Mouse (Mus musculus) left cerebral cortex, adult 8-10 months (tissue): Measurements from ENCODE around the gene Enoph1. TPM values are rescaled to one million over a fixed set of nuclear protein-coding genes. Genes with fewer than 3 reads are reported as not detected.
A peak's percentile ranks its signal among the peaks of the same experiment; 100 is the strongest.

ENCODE experiments used
- DNase-seq, 2 experiments: peaks; one replicate each; pipeline ENCODE4 v3.0.0; 2022; ENCODE audit warnings: low spot score in 2 of 2
- total RNA-seq, 4 experiments: library from RNA; stranded (reverse); gene quantifications; 2 replicates each; pipeline ENCODE4 v1.2.4; 2022

Gene Enoph1
- 10 to 100 TPM; 47.3 to 54.4 (median 52.2) TPM for total RNA-seq

DNA sequence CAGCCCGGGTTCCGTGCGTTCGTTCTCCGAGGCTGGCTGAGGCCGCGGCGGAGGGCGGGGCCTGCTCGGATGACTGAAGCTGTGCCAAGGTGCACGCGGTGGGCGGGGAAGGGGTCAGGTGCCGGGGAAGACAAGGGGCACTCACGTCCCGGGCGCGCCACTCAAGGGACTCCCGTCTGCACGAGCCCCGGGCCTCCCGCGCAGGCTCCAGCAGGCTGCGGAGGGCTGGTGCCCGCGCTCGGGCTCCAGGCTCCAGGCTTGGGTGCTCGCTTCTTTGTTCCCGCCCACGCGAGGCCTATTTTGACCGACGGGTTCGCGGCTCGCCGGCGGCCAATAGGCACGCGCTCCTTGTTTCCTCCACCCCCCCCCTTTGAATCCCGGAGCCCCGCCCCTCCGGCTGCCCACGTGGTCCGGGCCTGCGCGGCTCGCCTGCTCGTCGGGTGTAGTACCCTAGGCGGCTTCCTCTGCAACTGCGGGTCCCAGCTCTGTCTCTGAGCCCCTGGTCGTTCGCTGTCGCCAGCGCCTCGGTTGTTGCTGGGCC lies at the start of gene Enoph1, which contains the start of gene Hnrnpdl:
TSS of gene Enoph1 (plus strand) at position 384 of the 541 bp plus-strand sequence.
TSS of gene Hnrnpdl (minus strand) at position 63 of the 541 bp plus-strand sequence.
- DNase-seq, result peak; percentile 89 to 95

DNA sequence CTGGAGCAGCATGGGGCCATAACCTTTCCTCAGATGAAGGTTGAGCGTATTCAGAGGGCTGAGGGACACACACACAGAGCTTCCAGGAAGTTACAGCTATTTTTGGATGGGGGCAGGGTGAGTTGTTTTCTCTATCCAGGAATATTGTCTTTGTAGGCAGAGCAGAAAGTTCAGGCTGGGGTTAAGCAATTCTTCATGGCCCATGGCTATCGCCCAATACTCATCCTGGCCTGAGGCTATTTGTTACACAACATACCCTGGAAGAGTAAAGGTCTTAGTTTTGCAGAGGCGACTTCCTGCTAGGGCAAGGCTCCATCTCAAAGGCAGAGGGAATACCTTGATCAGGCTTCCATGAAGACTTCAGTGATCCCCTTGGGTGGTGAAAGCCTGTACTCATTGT lies 45.6 kb upstream of the Enoph1 start:
- no peak for DNase-seq

DNA sequence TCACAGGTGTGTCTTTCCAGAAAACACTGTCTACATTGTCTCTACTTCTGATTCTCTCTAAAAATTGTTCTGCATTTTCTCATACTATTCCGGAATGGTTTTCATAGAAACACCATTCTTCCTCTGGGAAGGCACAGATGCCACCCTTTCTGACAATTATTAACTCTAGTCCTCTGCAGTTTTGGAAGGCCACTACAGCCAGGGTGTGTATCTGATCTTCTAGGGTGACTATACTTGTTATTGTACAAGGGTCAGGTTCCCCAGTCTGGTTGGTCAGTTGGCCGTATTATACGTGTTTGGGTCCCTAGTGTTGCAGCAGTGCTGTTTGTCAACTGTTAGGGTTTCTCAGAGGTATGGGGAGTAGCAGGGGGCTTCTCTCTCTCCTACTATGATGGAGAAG lies 45.1 kb upstream of the Enoph1 start:
- DNase-seq, result no peak

DNA sequence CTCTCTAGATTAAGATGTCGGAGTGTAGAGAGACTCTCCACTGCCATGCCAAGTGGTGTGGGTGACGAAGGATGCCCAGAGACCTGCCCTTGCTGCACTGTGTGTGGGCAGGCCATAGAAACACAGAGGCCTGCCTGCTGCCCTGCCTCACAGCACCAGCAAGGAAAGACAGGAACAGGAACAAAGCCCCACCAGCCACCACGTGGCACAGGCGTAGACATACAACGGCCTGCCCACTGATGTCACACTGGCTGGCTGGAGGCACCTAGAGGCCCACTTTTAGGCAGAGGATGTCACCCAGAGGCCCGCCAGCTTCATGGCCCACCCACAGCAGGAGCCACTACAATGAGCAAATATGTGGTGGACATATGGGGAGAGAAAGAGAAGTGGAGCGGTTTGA lies 39.7 kb upstream of the Enoph1 start:
- DNase-seq, result no peak

DNA sequence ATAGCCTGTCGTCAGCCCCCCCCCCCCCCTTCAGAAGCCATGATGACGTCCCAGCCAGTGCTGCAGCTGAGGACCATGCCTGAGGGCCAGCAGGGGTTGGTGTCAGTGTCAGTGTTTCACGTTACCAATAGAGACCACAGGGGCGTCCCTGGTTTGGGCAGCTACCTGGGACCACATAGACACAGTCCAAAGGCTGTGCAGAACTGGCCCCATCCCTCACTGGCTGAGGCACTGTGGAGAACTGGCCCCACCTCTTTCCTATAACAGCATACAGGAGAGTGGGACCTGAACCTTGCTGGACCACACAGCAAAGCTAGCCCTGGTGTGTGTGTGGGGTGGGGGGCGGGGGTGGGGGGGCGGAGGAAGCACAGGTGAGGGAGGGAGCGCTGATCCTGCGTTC lies 39.3 kb upstream of the Enoph1 start:
- DNase-seq, result no peak

DNA sequence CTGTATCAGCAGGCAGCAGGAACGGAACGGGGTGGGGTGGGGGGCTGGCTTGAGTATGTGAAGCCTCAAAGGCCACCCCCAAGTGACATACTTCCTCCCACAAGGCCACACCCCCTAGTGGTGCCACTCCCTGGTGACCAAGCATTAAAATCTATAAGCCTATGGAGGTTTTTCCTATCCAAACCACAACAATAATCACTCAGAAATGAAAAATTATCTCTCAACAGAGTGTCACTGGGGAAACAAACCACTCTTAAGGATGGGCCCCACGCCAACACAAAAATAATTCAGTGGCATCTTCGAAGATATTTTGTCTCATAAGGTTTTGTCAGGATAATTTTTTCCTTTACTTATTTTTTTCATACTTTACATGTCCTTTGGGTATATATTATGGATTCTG lies 35.9 kb upstream of the Enoph1 start:
- DNase-seq, result no peak

DNA sequence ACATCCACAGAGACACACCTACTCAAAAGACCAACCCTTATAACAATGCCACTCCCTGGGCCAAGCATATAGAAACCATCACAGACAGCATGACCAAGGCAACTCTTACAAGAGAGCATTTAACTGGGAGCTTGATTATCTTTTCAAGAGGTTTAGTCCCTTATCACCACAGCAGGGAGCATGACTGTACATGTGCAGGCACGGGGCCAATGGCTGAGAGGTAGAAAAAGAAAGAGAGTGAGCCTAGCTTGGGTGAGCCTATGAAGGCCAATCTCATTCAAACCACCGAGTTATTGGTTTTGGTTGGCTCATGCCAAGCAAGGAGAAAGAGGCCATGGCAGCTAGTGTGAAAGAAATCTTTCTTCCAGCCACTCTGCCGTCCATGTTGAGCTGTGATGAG lies 34.4 kb upstream of the Enoph1 start:
- no peak for DNase-seq

DNA sequence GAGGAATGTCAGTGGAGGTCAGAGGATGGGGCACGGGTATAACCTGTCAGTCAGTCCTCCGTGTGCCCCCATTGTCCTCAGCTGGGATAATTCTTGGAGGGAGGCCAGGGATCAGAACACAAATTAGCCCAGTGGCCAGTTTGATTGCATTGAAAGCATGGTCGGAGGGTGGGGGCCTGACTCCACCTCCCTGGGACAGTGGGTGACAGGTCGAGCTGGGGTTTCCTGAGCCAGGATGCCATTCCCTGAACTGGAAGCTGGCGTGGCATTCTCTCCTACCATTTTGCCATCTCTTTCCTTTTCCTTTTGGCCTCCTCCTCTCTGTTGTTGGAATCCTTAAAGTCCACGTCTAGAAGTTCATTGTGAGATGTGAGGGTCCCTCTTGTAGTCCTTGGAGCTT lies 33.9 kb upstream of the Enoph1 start:
- no peak for DNase-seq

DNA sequence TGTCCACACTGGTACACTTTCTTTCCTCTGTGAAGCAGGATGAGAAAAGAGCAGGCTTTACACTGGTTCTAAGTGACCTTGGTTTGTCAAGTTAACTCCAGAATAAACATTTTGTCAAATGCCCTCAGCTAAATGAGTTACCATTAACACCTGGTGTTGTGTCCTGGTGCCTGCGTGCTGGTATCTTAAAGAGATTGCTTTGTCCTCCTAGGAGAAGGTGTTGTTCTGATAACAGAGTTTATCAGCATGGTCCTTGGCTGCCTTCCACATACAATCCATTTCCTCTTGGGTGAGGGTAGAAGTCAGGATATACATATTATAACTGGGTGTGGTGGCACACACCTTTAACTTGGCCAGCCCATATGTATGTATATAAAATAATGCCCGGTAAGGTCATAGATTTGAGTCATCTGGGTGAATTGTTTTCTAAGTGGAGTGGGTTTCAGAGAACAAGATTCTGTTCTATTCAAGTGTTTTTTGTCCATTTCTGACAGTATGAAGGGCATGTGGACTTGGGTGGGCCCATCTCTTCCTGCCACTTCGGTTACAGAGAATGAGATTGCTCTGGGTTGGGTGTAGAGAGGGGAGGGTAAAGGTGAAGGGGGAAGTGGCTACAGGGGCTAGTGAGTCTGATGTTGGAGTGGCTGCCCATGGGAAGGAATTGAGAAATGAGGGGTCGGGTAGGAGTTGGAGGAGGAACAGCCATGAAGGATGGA lies 33.3 kb upstream of the Enoph1 start:
- no peak for DNase-seq

DNA sequence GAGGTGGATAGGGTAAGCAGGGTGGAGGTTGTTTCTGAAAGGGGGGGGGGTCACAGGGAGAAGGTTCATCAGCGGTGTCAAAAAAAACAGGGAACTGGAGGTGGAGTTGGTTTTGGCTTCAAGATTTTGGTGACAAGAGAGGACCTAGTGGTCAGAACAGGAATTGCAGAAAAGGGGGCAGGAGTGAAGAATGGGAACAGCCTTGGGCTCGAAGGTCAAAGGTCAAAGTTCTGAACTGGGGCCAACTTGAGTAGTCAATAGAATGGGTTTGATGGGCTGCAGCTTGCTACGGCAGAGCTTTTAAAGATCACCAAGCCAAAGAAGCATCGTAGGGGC lies 32.8 kb upstream of the Enoph1 start:
- no peak for DNase-seq

DNA sequence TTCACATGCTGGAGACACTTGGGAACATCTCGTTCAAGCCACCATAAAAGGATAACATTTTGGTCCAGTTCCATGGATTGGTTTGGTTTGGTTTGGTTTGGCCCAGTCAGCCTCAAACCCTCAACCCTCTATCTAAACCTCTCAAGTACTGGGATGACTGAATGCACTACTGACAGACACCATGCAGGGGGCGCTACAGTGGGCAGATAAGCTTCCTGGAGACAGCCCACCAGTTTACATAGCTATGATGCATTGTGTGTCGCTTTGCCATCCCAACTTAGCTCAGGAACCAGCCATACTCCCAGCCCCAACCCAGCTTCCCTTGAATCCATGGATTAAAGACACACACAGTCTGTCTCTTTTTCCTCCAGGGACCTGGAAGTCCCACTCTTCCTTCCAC lies 31.3 kb upstream of the Enoph1 start:
- DNase-seq, result no peak

DNA sequence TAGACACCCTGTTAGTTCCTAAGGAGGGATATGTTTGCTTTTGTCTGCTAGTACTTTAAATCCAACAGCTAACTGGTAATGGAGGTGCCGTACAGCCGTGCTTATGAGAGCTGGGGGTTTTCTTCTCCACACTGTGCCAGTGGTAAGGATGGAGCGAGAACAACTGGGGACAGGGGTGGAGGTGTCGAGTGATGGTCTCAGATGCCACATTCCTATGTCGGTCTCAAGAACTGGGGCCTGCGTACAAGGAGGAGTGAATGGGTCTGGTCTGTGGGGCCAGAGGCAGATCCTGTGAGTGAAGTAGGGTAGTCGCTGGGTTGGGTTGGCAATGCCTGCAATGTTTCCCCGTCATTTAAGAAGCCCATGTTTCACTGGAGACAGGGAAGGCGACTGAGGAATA lies 27.2 kb upstream of the Enoph1 start:
- DNase-seq, result no peak

DNA sequence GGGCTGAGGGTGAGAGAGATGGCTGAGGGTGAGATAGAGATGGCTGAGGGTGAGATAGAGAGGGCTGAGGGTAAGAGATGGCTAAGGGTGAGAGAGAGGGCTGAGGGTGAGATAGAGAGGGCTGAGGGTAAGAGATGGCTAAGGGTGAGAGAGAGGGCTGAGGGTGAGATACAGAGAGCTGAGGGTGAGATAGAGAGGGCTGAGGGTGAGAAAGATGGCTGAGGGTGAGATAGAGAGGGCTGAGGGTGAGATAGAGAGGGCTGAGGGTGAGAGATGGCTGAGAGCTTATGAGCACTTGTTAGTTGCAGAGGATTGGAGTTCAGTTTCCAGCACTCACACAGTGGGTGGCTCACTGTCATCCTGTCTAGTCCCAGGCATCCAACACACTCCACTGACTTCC lies 19.7 kb upstream of the Enoph1 start:
- DNase-seq, result no peak

DNA sequence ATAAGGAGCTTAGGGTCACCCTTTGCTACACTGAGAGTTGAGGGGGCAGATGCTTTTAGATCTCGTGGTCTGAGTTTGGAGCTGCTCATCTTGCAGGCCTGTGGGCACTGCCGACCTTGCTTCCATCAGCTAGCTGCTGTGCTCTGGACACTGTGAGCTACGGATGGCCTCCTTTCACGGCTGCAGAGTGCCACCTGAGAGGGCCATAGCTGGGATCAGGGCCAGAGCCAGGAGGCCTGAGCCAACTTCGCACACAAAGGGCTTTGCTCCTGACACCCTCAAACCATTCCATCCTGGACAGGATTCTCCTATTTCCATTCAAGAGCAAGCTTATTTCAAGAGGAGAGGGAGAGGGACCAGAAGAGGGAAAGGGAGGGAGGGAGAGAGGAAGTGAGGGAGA lies 15.4 kb upstream of the Enoph1 start:
- DNase-seq, result no peak

DNA sequence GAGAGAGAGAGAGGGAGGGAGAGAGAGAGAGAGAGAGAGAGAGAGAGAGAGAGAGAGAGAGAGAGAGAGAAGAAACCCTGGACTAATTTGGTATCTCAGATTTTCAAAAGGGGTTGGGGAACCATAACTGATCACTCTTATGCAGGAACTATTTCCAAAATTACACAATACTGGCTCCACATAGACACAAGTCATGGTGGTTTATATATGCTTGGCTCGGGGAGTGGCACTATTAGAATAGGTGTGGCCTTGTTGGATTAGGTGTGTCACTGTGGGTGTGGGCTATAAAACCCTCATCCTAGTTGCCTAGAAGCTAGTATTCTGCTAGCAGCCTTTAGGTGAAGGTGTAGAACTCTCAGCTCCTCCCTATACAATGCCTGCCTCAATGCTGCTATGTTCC lies 14.9 kb upstream of the Enoph1 start:
- DNase-seq, result no peak

DNA sequence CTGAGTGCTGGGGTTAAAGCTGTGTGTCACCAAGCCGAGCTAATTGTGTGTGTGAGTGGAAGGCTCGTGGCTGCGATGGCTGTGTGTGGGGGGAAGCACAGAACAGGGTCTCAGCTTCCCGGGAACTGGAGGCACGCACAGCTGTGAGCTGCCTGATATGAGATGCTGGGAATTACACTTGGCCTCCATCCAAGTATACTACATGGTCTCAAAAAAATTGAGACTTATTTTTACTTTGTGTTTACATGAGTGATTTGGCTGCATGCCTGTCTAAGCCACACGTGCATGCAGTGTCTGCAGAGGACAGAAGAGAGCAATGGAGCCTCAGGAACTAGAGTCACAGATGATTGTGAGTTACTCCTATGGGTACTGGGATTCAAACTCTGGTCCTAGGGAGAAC lies 9.7 kb upstream of the Enoph1 start:
- no peak for DNase-seq

DNA sequence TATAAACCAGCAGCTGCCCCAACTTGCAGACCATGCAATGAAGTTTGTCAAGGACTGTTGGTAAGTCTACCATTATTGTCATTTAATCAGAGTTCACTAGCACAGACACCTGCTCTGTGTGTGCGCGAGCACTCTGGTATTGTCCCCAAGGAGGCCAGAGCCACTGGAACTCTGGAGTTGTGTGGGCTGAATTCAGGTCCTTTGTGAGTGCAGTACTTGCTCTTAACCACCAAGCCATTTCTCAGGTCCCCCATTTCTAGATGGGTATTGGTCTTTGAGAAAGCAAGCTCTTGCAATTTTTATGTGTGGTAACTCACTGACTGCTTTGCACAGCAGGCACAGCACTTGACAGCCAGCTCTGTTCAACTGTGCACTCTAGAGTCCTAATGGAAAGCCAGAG lies 7.7 kb upstream of the Enoph1 start:
- no peak for DNase-seq

DNA sequence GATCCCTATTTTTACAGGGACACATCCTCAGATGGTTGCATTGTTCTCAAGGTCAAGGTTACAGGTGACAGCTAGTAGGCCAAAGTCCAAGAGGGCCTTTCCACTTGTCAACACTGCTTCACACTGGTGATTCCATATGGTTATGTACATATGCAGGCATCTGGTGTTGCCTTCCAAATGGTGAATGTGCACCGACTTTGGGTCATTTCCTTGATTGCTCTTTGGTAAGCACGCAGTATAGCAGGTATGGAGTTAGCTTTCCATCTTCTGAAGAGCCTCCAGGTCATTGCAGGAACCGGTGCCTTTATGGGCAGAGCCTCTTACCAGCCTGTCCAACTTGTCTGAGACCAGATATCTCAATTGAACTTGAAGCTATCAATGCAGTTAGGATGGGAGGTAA lies 7.1 kb upstream of the Enoph1 start:
- no peak for DNase-seq

DNA sequence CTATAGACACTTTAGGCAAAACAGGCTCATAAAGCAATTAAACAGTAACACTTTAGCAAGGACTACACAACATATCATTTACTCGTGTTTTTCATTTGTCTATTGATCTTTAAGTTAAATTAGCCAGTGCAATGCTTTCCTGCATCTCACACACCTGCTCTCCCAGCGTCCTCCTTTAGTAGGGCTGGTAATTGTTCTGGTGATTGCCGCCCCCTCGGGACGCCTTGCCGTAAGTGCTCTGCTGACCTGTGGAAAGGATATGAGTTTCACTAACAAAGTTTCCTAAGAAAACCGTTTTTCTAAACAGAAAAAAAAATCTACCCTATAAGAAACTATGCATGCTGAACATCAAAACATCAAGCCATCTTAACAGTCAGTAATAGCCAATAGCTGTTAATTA lies 3.8 kb upstream of the Enoph1 start:
- DNase-seq, result no peak

DNA sequence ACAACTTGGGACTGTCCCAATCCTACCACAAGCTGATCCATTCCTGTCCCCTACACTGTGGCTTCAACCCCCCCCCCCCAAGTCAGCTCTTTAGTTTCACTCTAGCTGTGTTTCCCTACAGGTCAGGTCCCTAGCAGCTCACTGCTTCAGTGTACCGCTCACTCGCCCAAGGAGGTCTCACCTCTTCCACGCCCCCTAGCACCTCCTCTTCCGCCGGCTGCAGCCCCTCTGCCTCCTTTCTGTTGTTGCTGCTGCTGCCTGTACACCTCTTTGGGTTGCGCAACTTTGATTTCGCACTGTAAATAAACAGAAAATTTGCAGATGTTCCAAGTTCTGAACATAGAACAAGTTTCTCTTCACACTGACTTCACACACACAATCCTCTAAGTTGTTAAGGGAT lies 3.1 kb upstream of the Enoph1 start:
- no peak for DNase-seq

DNA sequence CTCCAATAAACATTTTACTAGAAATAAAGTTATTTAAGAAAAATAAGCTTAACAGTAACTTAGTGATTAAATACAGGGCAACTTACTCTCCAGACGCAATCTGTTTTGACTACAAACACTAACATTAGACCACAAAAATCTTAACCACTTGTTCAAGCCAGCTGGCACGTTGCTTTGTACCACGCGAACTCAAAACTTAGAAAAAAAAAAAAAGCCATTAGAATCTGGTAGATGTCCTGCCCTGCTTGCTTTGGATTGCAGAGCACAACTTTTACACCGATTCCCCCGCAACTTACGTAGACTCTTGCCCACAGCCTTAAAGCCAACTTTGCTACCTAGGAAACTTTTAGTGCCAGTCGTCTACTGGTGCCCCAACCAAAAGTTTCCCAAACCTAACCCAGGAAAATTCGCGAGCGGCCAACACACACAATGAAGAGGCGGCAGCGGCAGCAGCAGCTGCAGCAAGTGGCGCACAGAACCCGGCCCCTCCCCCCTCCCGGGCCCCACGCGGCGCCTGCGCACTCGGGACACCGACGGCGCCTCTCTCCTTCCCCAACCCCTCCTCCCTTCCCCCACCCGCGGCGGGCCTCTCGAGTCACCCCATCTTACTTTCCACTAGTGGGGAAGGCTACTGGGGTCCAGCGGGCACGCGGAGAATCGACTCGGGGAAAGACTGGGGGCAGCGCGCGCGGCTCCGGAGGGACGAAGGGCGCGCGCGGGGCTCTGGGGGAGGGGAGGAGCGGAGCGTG lies 1.6 kb upstream of the Enoph1 start:
- DNase-seq, result peak; percentile 71 to 83

DNA sequence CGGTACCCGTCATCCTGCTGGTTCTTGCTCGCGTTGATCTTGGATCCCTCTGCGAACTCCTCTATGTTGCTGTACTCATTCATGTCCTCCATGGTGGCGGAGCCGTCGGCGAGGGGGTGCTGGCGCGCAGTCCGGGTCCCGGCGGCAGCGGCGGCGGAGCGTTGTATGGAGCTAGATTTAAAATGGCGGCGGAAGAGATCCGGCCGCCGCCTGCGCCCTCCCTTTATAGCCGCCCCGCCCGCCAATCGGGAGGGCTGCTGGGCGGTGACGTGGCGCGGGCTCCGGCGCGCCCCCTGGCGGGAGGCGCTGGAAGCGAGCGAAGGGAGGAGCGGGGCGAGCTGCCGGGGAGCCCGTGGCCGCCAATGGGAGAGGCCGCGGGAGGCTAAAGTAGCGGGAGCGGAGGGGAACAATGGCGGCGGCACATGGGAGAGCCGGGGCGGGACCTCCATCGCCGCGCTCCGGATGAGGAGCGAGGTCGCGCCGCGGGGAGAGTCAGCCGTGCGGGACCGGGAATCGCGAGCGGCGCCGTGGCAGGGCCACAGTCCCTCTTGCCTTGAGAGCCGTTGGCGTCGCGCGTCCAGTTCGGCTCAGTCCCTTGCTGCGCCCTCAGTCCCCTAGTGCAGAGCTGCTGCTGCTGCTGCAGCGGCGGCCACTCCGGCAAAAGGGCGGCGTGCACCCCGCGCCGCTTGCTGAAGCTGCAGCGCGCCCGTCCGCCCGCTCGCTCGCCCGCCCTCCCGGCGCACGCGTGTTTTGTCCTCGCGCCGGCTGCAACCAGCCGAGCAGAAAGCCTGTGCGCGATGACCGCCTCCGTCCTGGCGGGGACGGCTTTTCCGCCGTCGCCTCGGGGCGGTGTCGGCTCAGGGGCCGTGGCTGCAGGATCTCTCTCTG lies 827 bp upstream of the Enoph1 start:
- peak; percentile 93 to 96 for DNase-seq
